Mouse (Mus musculus) bone marrow, adult 2 months (tissue): ENCODE results near the gene Lrba.

Experiments used
- CTCF ChIP-seq: fragments of 200-500 bp; IDR thresholded peaks from 2 replicates; pipeline ENCODE4 v1.5.1; 2011; ENCODE audit warnings: low read length, control low read depth; ENCODE audit not compliant: control insufficient read depth, insufficient read depth
- POLR2A ChIP-seq: fragments of 200-500 bp; IDR thresholded peaks from 2 replicates; pipeline ENCODE4 v1.6.1; 2011; ENCODE audit warnings: low read depth, mild to moderate bottlenecking, control low read depth, low read length, borderline replicate concordance; ENCODE audit not compliant: control insufficient read depth

- no peak for TF ChIP-seq CTCF
- no peak for TF ChIP-seq POLR2A
Measured at GRCm38 (mm10) chr3:86204608-86205358, 19.7 kb upstream of the Lrba start.
